Mouse (Mus musculus) limb, embryonic 12.5 days (tissue): Measurements from ENCODE around the gene Mrps18a. TPM values are rescaled to one million over a fixed set of nuclear protein-coding genes. Genes with fewer than 3 reads are reported as not detected.

Experiments used
- ATAC-seq: fragments of 200-750 bp; cut with Nextera tagmentation; 2 replicates; pipeline ENCODE4 v1.8.0; 2017; ENCODE audit warnings: low read depth, moderate TSS enrichment; ENCODE audit not compliant: insufficient number of reproducible peaks, insufficient read depth, low FRiP score, low TSS enrichment
- H3K27ac ChIP-seq: fragments of 300-500 bp; sonication (generic); 2 replicates; pipeline ENCODE4 v1.5.1; 2016; ENCODE audit warnings: mild to moderate bottlenecking, moderate library complexity
- H3K27me3 ChIP-seq: fragments of 300-500 bp; sonication (generic); 2 replicates; pipeline ENCODE4 v1.6.1; 2016; ENCODE audit warnings: mild to moderate bottlenecking, moderate library complexity
- H3K36me3 ChIP-seq: fragments of 300-500 bp; sonication (generic); 2 replicates; pipeline ENCODE4 v1.6.1; 2016; ENCODE audit warnings: mild to moderate bottlenecking, moderate library complexity
- H3K4me1 ChIP-seq: fragments of 300-500 bp; sonication (generic); replicated peaks from 2 replicates; pipeline ENCODE4 v1.6.1; 2016
- H3K4me2 ChIP-seq: fragments of 300-500 bp; sonication (generic); 2 replicates; pipeline ENCODE4 v1.6.1; 2016; ENCODE audit warnings: mild to moderate bottlenecking, moderate library complexity
- H3K4me3 ChIP-seq: fragments of 300-500 bp; sonication (generic); replicated peaks from 2 replicates; pipeline ENCODE4 v1.5.1; 2016; ENCODE audit warnings: mild to moderate bottlenecking
- H3K9ac ChIP-seq: fragments of 300-500 bp; sonication (generic); replicated peaks from 2 replicates; pipeline ENCODE4 v1.6.1; 2016; ENCODE audit warnings: mild to moderate bottlenecking, moderate library complexity
- H3K9me3 ChIP-seq: fragments of 300-500 bp; sonication (generic); 2 replicates; pipeline ENCODE4 v1.6.1; 2016; ENCODE audit warnings: mild to moderate bottlenecking, moderate library complexity
- WGBS: fragments of 180-500 bp; shearing (Covaris S2); methylation state at CpG from one replicate; pipeline ENCODE4 v1.1.7; 2016; 5-methylcytosine and 5-hydroxymethylcytosine counted together
- polyA plus RNA-seq: library from polyadenylated mRNA; unstranded; fragments of >200 nt; fragmentation: Nextera tagmentation; extraction: Ambion mirVana; gene quantifications from 2 replicates; pipeline ENCODE4 v1.2.1, GENCODE M21; 2016

Gene Mrps18a
- polyA plus RNA-seq, 1 experiment from 2014 or later: 143 TPM

DNA sequence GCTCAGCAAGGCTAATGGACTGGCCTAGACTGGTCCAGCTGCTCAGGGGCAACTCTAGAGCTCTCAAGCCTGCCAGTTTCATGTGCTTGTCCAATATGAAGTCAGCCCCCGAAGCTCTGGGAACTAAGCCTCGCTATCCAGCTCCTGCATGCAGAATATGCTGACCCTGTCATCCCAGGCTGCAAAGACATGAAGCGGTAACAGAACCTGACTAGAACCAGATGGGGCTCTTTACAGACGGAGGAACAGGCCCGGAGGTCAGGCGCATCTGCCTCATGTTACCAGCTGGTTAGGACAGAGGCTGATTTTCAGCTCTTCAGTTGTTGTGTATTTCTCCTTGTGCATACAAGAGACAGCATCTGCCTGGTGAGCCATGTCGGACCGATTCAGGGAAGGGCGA lies 8.9 kb upstream of the Mrps18a start:
- no peaks in the 10 kb centered on the region for H3K27me3 ChIP-seq
- WGBS: 66% methylated on average over 9 of the region's 9 CpGs
- H3K27ac ChIP-seq: no peak overlapping the region
- no peak overlapping the region for H3K4me3 ChIP-seq
- H3K9ac ChIP-seq: no peak overlapping the region
- H3K4me1 ChIP-seq: peaks cover 15% of the 10 kb centered on the region
- ATAC-seq: no peak
- no peaks in the 10 kb centered on the region for H3K9me3 ChIP-seq
- H3K36me3 ChIP-seq: no peaks in the 10 kb centered on the region
- no peak overlapping the region for H3K4me2 ChIP-seq

DNA sequence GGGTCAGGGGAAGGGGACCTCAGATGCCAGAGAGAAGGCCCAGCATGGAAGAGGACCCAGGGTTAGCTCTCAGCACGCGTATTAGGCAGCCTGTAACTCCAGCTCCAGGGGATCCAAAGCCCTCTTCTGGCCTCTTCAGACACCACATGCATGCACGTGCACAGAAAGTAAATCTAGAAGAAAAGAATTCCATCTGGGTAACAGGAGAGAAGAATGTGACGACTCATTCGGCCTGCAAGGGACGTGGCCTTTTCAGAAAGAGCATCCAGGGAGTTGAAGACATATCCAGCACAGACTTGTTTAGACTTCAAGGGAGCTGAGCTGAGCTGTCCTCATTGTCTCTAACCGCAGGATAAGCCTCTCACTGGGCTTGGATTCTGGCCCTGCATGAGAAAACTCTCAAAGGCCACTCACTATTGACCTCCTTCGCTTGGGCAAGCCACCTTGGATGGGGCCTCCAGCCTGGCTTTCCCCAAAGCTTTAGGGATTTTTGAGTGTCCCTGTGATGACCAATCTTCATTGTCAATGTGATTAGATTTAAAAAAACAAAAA lies 8.1 kb upstream of the Mrps18a start:
- no peak overlapping the region for H3K27ac ChIP-seq
- H3K4me2 ChIP-seq: no peak overlapping the region
- 71% methylated on average over 8 of the region's 8 CpGs for WGBS

DNA sequence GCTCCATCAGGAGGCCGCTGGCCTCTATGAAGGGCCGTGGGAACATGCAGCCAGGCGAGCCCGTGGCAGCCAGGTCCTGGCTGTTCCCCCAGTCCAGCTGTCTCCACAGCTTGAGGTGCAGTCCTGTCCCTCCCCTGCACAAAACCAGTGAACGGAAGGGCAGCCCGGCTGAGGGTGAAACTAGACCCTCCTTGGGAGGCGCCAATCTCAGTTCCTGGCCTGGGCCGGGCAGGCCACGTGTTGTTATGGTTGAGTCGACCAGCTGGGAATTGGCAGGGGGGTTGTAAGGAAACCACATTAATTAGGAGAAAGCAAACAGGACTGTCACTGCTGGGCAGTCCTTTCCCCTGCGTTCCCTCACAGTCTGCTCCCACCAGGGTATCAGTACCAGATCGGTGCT lies 6.3 kb upstream of the Mrps18a start:
- no peaks in the 10 kb centered on the region for H3K9me3 ChIP-seq
- no peak overlapping the region for H3K4me3 ChIP-seq
- no peaks in the 10 kb centered on the region for H3K27me3 ChIP-seq
- peak overlapping the region; percentile 37 for H3K4me2 ChIP-seq
- peak; percentile 91 for ATAC-seq
- no peaks in the 10 kb centered on the region for H3K36me3 ChIP-seq
- 25% methylated on average over 12 of the region's 12 CpGs for WGBS
- H3K4me1 ChIP-seq: peaks cover 15% of the 10 kb centered on the region
- peak overlapping the region; percentile 67 for H3K27ac ChIP-seq
- peak overlapping the region; percentile 23; the same call in 1 of the 2 replicates for H3K9ac ChIP-seq

More for the DNA sequence above, 8.1 kb upstream of the Mrps18a start:
- no peak for ATAC-seq
- Histone ChIP-seq H3K9ac (no peak overlapping the region), H3K36me3 (no peaks in the 10 kb centered on the region), H3K9me3 (no peaks in the 10 kb centered on the region), H3K4me1 (peaks cover 15% of the 10 kb centered on the region), H3K27me3 (no peaks in the 10 kb centered on the region), H3K4me3 (no peak overlapping the region)

DNA sequence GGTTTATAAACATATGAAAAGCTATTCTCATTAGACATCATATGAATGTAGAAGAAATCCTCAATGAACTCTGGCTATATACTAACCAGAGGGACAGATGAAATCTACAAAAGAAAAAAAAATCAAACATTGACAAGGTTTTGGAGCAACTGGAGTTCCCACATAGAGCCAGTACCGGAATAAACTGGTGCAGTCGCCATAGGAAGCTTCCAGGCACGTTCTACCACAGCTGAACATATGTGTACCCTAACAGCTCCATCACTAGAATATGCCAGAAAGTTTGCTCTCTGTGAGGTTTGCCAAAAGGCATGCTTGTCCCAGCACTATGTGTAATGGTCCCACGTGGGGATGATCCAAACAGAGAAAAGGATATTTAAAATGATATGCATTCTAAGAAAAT lies 2.5 kb upstream of the Mrps18a start:
- H3K27me3 ChIP-seq: no peaks in the 10 kb centered on the region
- H3K27ac ChIP-seq: no peak overlapping the region
- H3K9me3 ChIP-seq: no peaks in the 10 kb centered on the region
- peaks cover 2% of the 10 kb centered on the region; the same call in 1 of the 2 replicates for H3K36me3 ChIP-seq
- no peak overlapping the region for H3K4me3 ChIP-seq
- no peak for ATAC-seq
- whole genome bisulfite sequencing: 81% methylated on average over 4 of the region's 4 CpGs
- H3K4me2 ChIP-seq: no peak overlapping the region
- no peak overlapping the region for H3K9ac ChIP-seq
- peaks cover 16% of the 10 kb centered on the region for H3K4me1 ChIP-seq

DNA sequence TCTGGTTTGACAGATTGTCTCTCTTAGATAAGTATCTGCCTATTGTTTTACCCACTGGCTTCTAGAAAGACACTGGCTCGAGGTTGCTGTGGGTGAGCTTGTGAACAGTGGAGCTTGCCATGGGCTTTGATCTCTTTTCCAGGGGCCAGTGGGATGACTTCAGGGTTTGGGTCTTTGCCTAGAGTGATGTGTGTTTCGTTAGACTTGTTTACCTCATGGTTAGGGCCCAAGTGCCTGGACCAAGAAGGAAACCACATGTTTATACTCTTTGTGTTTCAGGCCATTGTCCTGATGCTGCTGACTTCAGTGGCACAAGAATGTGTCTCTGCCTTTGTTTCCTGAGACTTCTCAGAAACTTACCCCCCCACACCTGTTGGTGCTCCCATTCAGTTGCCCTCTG lies 4.7 kb downstream of the Mrps18a start:
- no peak for ATAC-seq
- Histone ChIP-seq H3K9ac (0 out of 2 replicates have a peak overlapping the region, but pooled peaks have one; percentile 31), H3K4me2 (peak overlapping the region; percentile 9; the same call in 1 of the 2 replicates), H3K27me3 (no peaks in the 10 kb centered on the region), H3K9me3 (no peaks in the 10 kb centered on the region), H3K27ac (peak overlapping the region; percentile 79), H3K36me3 (peaks cover 54% of the 10 kb centered on the region), H3K4me3 (no peak overlapping the region), H3K4me1 (peaks cover 45% of the 10 kb centered on the region)
- WGBS: 43% methylated on average over 2 of the region's 2 CpGs

DNA sequence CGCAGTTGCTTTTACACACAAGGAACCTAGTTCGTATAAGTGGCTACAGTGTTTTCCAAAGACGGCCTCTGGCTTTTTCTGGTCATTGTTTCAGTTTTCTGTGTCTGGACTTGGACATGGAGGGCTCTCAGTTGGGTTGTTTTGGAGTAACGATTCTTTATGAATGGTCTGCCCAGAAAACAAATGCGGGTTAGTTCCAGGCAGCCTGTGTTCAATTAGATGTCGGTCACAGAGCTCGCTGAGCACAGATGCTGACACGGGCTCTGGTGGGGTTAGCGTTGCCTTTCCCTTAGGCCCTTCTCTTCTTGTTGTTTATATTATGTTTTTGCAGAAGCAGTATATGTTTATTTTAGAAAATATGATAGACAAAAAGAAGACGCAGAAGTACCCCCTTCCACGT lies 5.4 kb downstream of the Mrps18a start:
- Histone ChIP-seq H3K4me3 (no peak overlapping the region), H3K9ac (no peak overlapping the region), H3K27ac (peak overlapping the region; percentile 79), H3K27me3 (no peaks in the 10 kb centered on the region), H3K4me1 (peaks cover 45% of the 10 kb centered on the region), H3K4me2 (peak overlapping the region; percentile 9; the same call in 1 of the 2 replicates), H3K36me3 (peaks cover 55% of the 10 kb centered on the region), H3K9me3 (no peaks in the 10 kb centered on the region)
- no peak for ATAC-seq
- WGBS: 41% methylated on average over 11 of the region's 11 CpGs

DNA sequence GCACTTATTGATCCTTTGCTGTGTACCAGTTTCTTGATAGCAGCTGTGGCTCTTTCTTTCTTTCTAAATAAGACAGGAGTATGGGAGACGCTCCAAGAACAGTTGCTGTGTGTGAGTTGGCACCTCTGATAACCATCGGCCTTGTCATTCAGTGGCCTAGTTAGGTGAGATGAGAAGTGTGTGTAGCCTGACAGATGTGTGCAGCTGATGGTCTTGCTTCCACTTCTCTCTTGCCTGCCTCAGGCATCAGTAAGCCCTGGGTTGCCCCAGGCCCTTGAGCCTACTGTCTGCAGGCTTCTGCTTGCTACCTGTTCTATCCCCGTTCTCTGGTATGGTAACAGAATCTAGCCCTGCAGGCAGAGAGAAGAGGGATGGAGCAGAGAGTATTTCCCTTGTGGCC lies 6.1 kb downstream of the Mrps18a start:
- peaks cover 39% of the 10 kb centered on the region for H3K4me1 ChIP-seq
- no peak for ATAC-seq
- H3K9me3 ChIP-seq: no peaks in the 10 kb centered on the region
- peaks cover 55% of the 10 kb centered on the region for H3K36me3 ChIP-seq
- H3K4me3 ChIP-seq: no peak overlapping the region
- no peak overlapping the region for H3K4me2 ChIP-seq
- 79% methylated on average over 3 of the region's 3 CpGs for WGBS
- 0 out of 2 replicates have a peak overlapping the region, but pooled peaks have one; percentile 79 for H3K27ac ChIP-seq
- H3K9ac ChIP-seq: 0 out of 2 replicates have a peak overlapping the region, but pooled peaks have one; percentile 18
- H3K27me3 ChIP-seq: no peaks in the 10 kb centered on the region

DNA sequence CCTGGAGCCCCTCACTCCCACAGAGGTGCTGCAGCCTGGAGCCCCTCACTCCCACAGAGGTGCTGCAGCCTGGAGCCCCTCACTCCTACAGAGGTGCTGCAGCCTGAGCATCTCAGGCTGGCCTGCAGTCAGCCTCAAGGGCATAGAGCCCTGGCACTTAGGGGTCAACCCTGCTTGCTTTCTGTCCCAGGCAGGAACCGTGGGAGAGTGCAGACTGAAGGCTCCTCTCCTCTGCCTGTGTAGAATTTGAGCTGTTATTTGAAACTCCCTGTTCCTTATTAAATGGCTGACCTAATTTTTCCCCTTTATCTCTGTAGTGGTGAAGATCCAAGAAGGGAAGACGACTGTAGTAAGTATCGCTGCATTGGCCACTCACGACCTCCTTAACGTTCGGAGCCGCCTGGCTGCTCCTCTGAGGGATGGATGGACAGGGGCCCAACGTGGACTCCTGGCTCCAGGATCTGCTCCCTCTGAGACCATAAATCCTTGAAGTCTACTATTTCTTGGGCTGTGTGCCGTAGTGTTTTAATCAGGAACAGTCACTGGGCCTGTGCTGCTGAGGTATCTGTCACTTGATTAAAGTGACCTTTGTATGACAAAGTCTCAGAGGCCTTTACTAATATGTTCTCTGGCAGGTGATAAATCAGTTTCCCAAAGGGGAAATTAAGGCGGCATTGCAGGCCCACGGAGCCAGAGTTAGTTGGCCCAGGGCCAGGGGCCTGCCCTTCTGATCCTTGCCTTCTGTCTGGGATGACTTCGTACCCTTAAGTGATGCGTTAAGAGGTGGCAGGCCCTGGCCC lies 7.0 kb downstream of the Mrps18a start:
- ATAC-seq: no peak
- peaks cover 62% of the 10 kb centered on the region for H3K36me3 ChIP-seq
- H3K4me1 ChIP-seq: peaks cover 39% of the 10 kb centered on the region
- H3K9me3 ChIP-seq: no peaks in the 10 kb centered on the region
- no peaks in the 10 kb centered on the region for H3K27me3 ChIP-seq
- no peak overlapping the region for H3K4me3 ChIP-seq
- 32% methylated on average over 13 of the region's 13 CpGs for WGBS
- peak overlapping the region; percentile 66; the same call in 1 of the 2 replicates for H3K27ac ChIP-seq
- H3K4me2 ChIP-seq: no peak overlapping the region
- H3K9ac ChIP-seq: no peak overlapping the region

DNA sequence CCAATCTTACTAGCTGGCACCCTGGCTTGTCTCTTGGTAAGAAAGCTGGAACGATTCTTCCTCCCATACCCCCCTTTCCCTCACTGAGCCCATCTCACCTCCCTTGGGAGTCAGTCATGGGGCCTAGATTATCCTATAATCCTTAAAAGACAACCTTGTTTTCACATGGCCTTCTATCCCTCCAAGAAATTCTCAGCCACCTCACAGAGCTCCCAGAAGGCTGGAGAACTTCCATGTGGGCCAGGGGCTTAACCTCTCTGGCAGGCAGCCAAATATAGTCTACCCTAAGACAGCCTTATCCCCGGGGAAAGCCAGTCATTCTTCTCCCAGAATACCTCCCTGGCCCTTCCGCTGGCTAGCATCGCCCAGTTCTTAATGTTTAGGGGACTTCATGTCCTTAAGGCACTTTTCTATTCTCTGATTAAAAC lies 7.7 kb downstream of the Mrps18a start:
- 55% methylated on average over 4 of the region's 4 CpGs for WGBS
- Histone ChIP-seq H3K9me3 (no peaks in the 10 kb centered on the region), H3K9ac (no peak overlapping the region), H3K4me3 (no peak overlapping the region), H3K4me1 (peaks cover 39% of the 10 kb centered on the region), H3K27ac (peak overlapping the region; percentile 32; the same call in 1 of the 2 replicates), H3K27me3 (no peaks in the 10 kb centered on the region), H3K36me3 (peaks cover 65% of the 10 kb centered on the region), H3K4me2 (no peak overlapping the region)
- ATAC-seq: no peak

DNA sequence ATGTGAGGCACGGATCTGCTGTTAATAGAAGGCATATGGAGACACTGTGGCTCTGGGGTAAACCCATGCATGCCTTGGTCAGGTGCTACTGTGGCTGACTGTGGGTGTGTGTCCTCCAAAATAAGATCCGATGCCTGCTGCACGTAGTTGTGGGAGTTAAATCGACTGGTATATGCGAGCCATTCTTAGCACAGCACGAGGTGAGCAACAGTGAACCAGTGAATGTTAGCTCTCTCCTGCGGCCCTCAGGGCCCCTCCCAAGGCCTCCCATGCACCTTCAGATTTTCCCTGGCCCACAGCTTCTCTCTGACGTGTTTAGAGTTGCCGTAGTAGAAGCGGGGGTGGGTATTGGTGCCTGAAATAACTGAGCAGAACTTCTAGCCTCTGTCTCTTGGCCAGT lies 8.9 kb downstream of the Mrps18a start:
- Histone ChIP-seq H3K27me3 (no peaks in the 10 kb centered on the region), H3K4me2 (no peak overlapping the region), H3K9me3 (no peaks in the 10 kb centered on the region), H3K9ac (no peak overlapping the region), H3K27ac (no peak overlapping the region), H3K4me3 (no peak overlapping the region), H3K36me3 (peaks cover 74% of the 10 kb centered on the region), H3K4me1 (peaks cover 35% of the 10 kb centered on the region)
- 85% methylated on average over 10 of the region's 10 CpGs for WGBS
- ATAC-seq: no peak

DNA sequence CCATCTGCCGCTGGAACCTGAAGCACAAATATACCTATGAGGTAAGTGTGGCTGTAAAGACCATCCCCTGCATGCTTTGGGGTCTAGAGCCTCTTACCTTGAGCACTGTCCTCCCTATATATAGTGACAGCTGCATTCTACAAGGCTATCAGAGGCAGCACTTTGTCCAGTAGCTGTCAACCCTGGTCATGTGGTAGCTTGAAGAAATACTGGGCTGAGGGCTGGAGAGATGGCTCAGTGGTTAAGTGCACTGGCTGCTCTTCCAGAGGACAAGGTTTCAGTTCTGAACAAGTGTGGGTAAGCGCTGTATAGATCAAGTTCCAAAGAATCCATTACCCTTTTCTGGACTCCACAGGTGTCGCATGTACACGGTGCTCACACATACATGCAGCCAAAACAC lies 12.0 kb downstream of the Mrps18a start:
- no peak overlapping the region for H3K4me3 ChIP-seq
- no peak for ATAC-seq
- H3K4me2 ChIP-seq: no peak overlapping the region
- peaks cover 84% of the 10 kb centered on the region for H3K36me3 ChIP-seq
- no peak overlapping the region for H3K9ac ChIP-seq
- H3K4me1 ChIP-seq: peaks cover 8% of the 10 kb centered on the region
- no peaks in the 10 kb centered on the region for H3K27me3 ChIP-seq
- WGBS: 94% methylated on average over 4 of the region's 4 CpGs
- no peak overlapping the region for H3K27ac ChIP-seq
- no peaks in the 10 kb centered on the region for H3K9me3 ChIP-seq
